Mouse (Mus musculus) myocyte (in vitro differentiated cells): ENCODE results near the gene B4galt4. TPM values are rescaled to one million over a fixed set of nuclear protein-coding genes. Genes with fewer than 3 reads are reported as not detected.

Source experiments
- H3K27me3 ChIP-seq: one replicate; pipeline ENCODE4 v1.6.1; 2011; ENCODE audit not compliant: control insufficient read depth, insufficient read depth, insufficient read length
- H3K36me3 ChIP-seq: one replicate; pipeline ENCODE4 v1.6.1; 2011; ENCODE audit not compliant: control insufficient read depth, insufficient read depth
- H3K4me2 ChIP-seq: one replicate; pipeline ENCODE4 v1.6.1; 2011; ENCODE audit warnings: low read depth, control low read depth
- H3K4me3 ChIP-seq: one replicate; pipeline ENCODE4 v1.5.1; 2011; ENCODE audit warnings: mild to moderate bottlenecking, control low read depth, moderate library complexity
- H3K79me2 ChIP-seq: one replicate; pipeline ENCODE4 v1.6.1; 2011; ENCODE audit not compliant: control insufficient read depth, insufficient read depth
- H3ac ChIP-seq: one replicate; pipeline ENCODE4 v1.6.1; 2011; ENCODE audit not compliant: control insufficient read depth, insufficient read length
- CEBPB ChIP-seq: IDR thresholded peaks from 2 replicates; pipeline ENCODE4 v1.6.1; 2011; ENCODE audit warnings: mild to moderate bottlenecking, moderate library complexity; ENCODE audit not compliant: poor library complexity, insufficient read depth, severe bottlenecking
- E2F4 ChIP-seq: IDR thresholded peaks from one replicate; pipeline ENCODE4 v1.6.1; 2011; ENCODE audit warnings: mild to moderate bottlenecking, control low read depth, moderate library complexity; ENCODE audit not compliant: insufficient read depth
- MAX ChIP-seq: IDR thresholded peaks from one replicate; pipeline ENCODE4 v1.6.1; 2011; ENCODE audit warnings: low read depth, mild to moderate bottlenecking, control low read depth
- MYOD1 ChIP-seq, 3 experiments: IDR thresholded peaks; one replicate each; pipeline ENCODE4 v1.6.1; 2011; ENCODE audit warnings: control low read depth in 2 of 3, low read depth in 2 of 3, mild to moderate bottlenecking in 2 of 3, moderate library complexity in 1 of 3; ENCODE audit not compliant: insufficient read length in 2 of 3, control insufficient read depth in 1 of 3
- MYOG ChIP-seq, 3 experiments: IDR thresholded peaks; one replicate each; pipeline ENCODE4 v1.6.1; 2011; ENCODE audit warnings: control low read depth in 2 of 3, low read depth in 2 of 3, mild to moderate bottlenecking in 2 of 3; ENCODE audit not compliant: insufficient read length in 2 of 3, control insufficient read depth in 1 of 3, insufficient read depth in 1 of 3
- POLR2A ChIP-seq: IDR thresholded peaks from one replicate; pipeline ENCODE4 v1.6.1; 2011; ENCODE audit warnings: low read depth, mild to moderate bottlenecking, control low read depth, moderate library complexity; ENCODE audit not compliant: insufficient read length
- POLR2AphosphoS2 ChIP-seq: IDR thresholded peaks from one replicate; pipeline ENCODE4 v1.6.1; 2011; ENCODE audit warnings: low read depth, control low read depth; ENCODE audit not compliant: insufficient read length
- REST ChIP-seq: IDR thresholded peaks from one replicate; pipeline ENCODE4 v1.6.1; 2011; ENCODE audit warnings: mild to moderate bottlenecking, control low read depth, moderate library complexity; ENCODE audit not compliant: insufficient read depth, insufficient read length
- SRF ChIP-seq: IDR thresholded peaks from one replicate; pipeline ENCODE4 v1.6.1; 2011; ENCODE audit warnings: low read depth; ENCODE audit not compliant: control insufficient read depth, insufficient read length
- TCF12 ChIP-seq: IDR thresholded peaks from one replicate; pipeline ENCODE4 v1.6.1; 2011; ENCODE audit warnings: mild to moderate bottlenecking, control low read depth; ENCODE audit not compliant: poor library complexity, insufficient read depth, severe bottlenecking
- TCF3 ChIP-seq: IDR thresholded peaks from one replicate; pipeline ENCODE4 v1.6.1; 2011; ENCODE audit warnings: low read depth, control low read depth; ENCODE audit not compliant: insufficient read length
- USF1 ChIP-seq: IDR thresholded peaks from one replicate; pipeline ENCODE4 v1.6.1; 2011; ENCODE audit warnings: low read depth, mild to moderate bottlenecking, control low read depth, moderate library complexity
- polyA plus RNA-seq: library from polyadenylated mRNA; unstranded; fragments of >200 nt; fragmentation: generic; extraction: Trizol; gene quantifications from one replicate; pipeline ENCODE4 v1.2.1, GENCODE M21; 2012; ENCODE audit warnings: missing spikeins

B4galt4 gene
- polyA plus RNA-seq, 1 experiment: 6.6 TPM

GRCm38 (mm10) chr16:38774964-38775746 lies 33.1 kb downstream of the B4galt4 start:
- no peak overlapping the region for H3ac ChIP-seq
- TF ChIP-seq TCF12: no peak
- TF ChIP-seq MYOD1 (IDR thresholded peaks at IDR 0.05; ENCODE audit: control insufficient read depth in 1 of 3, insufficient read length in 2 of 3, low read depth in 2 of 3): no peak
- no peak for TF ChIP-seq POLR2AphosphoS2
- TF ChIP-seq TCF3: no peak
- no peak for TF ChIP-seq POLR2A
- TF ChIP-seq USF1: no peak
- TF ChIP-seq REST: no peak
- no peak for TF ChIP-seq E2F4
- TF ChIP-seq CEBPB: no peak
- no peak for TF ChIP-seq SRF
- no peak for TF ChIP-seq MAX
- no peaks in the 10 kb centered on the region for H3K36me3 ChIP-seq
- no peaks in the 10 kb centered on the region for H3K79me2 ChIP-seq
- no peak overlapping the region for H3K4me3 ChIP-seq
- no peak overlapping the region for H3K4me2 ChIP-seq
- H3K27me3 ChIP-seq: no peaks in the 10 kb centered on the region

- no peak overlapping the region for H3K4me2 ChIP-seq
- H3K4me3 ChIP-seq: no peak overlapping the region
- no peaks in the 10 kb centered on the region for H3K27me3 ChIP-seq
- H3K36me3 ChIP-seq: no peaks in the 10 kb centered on the region
- no peak overlapping the region for H3ac ChIP-seq
- no peaks in the 10 kb centered on the region for H3K79me2 ChIP-seq
- TF ChIP-seq POLR2AphosphoS2 (no peak), USF1 (no peak), E2F4 (no peak), REST (no peak), POLR2A (no peak), MYOD1 (IDR thresholded peaks at IDR 0.05; ENCODE audit: control insufficient read depth in 1 of 3, insufficient read length in 2 of 3, low read depth in 2 of 3) (no peak), CEBPB (no peak)
These were observed 34.3 kb downstream of the B4galt4 start for GRCm38 (mm10) chr16:38776342-38776741.

- Histone ChIP-seq H3K4me3 (no peak overlapping the region), H3K4me2 (no peak overlapping the region), H3ac (no peak overlapping the region), H3K36me3 (no peaks in the 10 kb centered on the region), H3K27me3 (no peaks in the 10 kb centered on the region), H3K79me2 (no peaks in the 10 kb centered on the region)
- TF ChIP-seq POLR2A (no peak), MYOG (IDR thresholded peaks at IDR 0.05; ENCODE audit: control insufficient read depth in 1 of 3, insufficient read depth in 1 of 3, insufficient read length in 2 of 3, low read depth in 2 of 3) (no peak), TCF3 (no peak), USF1 (no peak)
These were observed 39.0 kb downstream of the B4galt4 start for GRCm38 (mm10) chr16:38780960-38781572.

- H3K79me2 ChIP-seq: no peaks in the 10 kb centered on the region
- no peaks in the 10 kb centered on the region for H3K36me3 ChIP-seq
- H3ac ChIP-seq: no peak overlapping the region
- H3K27me3 ChIP-seq: no peaks in the 10 kb centered on the region
- H3K4me2 ChIP-seq: no peak overlapping the region
- TF ChIP-seq SRF (no peak), MYOG (IDR thresholded peaks at IDR 0.05; ENCODE audit: control insufficient read depth in 1 of 3, insufficient read depth in 1 of 3, insufficient read length in 2 of 3, low read depth in 2 of 3) (no peak), CEBPB (no peak), REST (no peak), MYOD1 (IDR thresholded peaks at IDR 0.05; ENCODE audit: control insufficient read depth in 1 of 3, insufficient read length in 2 of 3, low read depth in 2 of 3) (no peak), MAX (no peak), POLR2AphosphoS2 (no peak), E2F4 (no peak), TCF3 (no peak), USF1 (no peak), POLR2A (no peak)
- no peak overlapping the region for H3K4me3 ChIP-seq
These were observed 39.9 kb downstream of the B4galt4 start for GRCm38 (mm10) chr16:38781946-38782345.

- no peaks in the 10 kb centered on the region for H3K36me3 ChIP-seq
- TF ChIP-seq MYOD1 (IDR thresholded peaks at IDR 0.05; ENCODE audit: control insufficient read depth in 1 of 3, insufficient read length in 2 of 3, low read depth in 2 of 3) (no peak), USF1 (no peak), TCF12 (no peak), MAX (no peak), CEBPB (no peak), TCF3 (no peak), POLR2A (no peak), POLR2AphosphoS2 (no peak), REST (no peak), MYOG (IDR thresholded peaks at IDR 0.05; ENCODE audit: control insufficient read depth in 1 of 3, insufficient read depth in 1 of 3, insufficient read length in 2 of 3, low read depth in 2 of 3) (no peak), SRF (no peak), E2F4 (no peak)
- no peaks in the 10 kb centered on the region for H3K27me3 ChIP-seq
- no peaks in the 10 kb centered on the region for H3K79me2 ChIP-seq
- no peak overlapping the region for H3K4me2 ChIP-seq
- no peak overlapping the region for H3ac ChIP-seq
- H3K4me3 ChIP-seq: no peak overlapping the region
These were observed 40.5 kb downstream of the B4galt4 start for GRCm38 (mm10) chr16:38782524-38783067.
